Mouse (Mus musculus) heart, embryonic 11.5 days (tissue): ENCODE measurements around the gene Gm49383. TPM values are rescaled to one million over a fixed set of nuclear protein-coding genes. Genes with fewer than 3 reads are reported as not detected.
A peak's percentile ranks its signal among the peaks of the same experiment; 100 is the strongest.

ENCODE experiments used
- ATAC-seq: fragments of 200-750 bp; cut with Nextera tagmentation; replicated peaks from 2 replicates; pipeline ENCODE4 v1.8.0; 2017; ENCODE audit warnings: moderate library complexity; ENCODE audit not compliant: insufficient number of reproducible peaks, low FRiP score, low TSS enrichment
- H3K27ac ChIP-seq: fragments of 300-500 bp; sonication (generic); 2 replicates; pipeline ENCODE4 v1.5.1; 2014; ENCODE audit warnings: mild to moderate bottlenecking, low read depth, low read length
- H3K27me3 ChIP-seq: fragments of 300-500 bp; sonication (generic); 2 replicates; pipeline ENCODE4 v1.6.1; 2014; ENCODE audit warnings: mild to moderate bottlenecking, low read length, mixed read lengths; ENCODE audit not compliant: control insufficient read depth, insufficient read depth
- H3K36me3 ChIP-seq: fragments of 300-500 bp; sonication (generic); 2 replicates; pipeline ENCODE4 v1.6.1; 2014; ENCODE audit warnings: mild to moderate bottlenecking, low read length, moderate library complexity, mixed read lengths; ENCODE audit not compliant: control insufficient read depth, insufficient read depth
- H3K4me1 ChIP-seq: fragments of 300-500 bp; sonication (generic); 2 replicates; pipeline ENCODE4 v1.6.1; 2014; ENCODE audit warnings: low read length; ENCODE audit not compliant: control insufficient read depth, insufficient read depth
- H3K4me2 ChIP-seq: fragments of 300-500 bp; sonication (generic); 2 replicates; pipeline ENCODE4 v1.6.1; 2014; ENCODE audit warnings: mild to moderate bottlenecking, moderate library complexity
- H3K4me3 ChIP-seq: fragments of 300-500 bp; sonication (generic); 2 replicates; pipeline ENCODE4 v1.5.1; 2014; ENCODE audit warnings: low read depth, low read length
- H3K9ac ChIP-seq: fragments of 300-500 bp; sonication (generic); 2 replicates; pipeline ENCODE4 v1.6.1; 2014; ENCODE audit warnings: mild to moderate bottlenecking, low read depth, low read length, moderate library complexity
- H3K9me3 ChIP-seq: fragments of 300-500 bp; sonication (generic); replicated peaks from 2 replicates; pipeline ENCODE4 v1.6.1; 2016; ENCODE audit warnings: low read length; ENCODE audit not compliant: control insufficient read depth
- WGBS: fragments of 180-500 bp; shearing (Covaris S2); extraction: QIAGEN DNeasy Blood & Tissue Kit; methylation state at CpG from one replicate; pipeline ENCODE4 v1.1.7; 2014; ENCODE audit not compliant: insufficient replicate concordance; 5-methylcytosine and 5-hydroxymethylcytosine counted together
- microRNA-seq: library from miRNA; unstranded; fragments of <30 nt; microRNA quantifications from one replicate; pipeline ENCODE4, GENCODE M21; 2016; ENCODE audit warnings: borderline number of aligned reads
- polyA plus RNA-seq: library from polyadenylated mRNA; unstranded; fragments of >200 nt; fragmentation: Nextera tagmentation; extraction: Ambion mirVana; gene quantifications from 2 replicates; pipeline ENCODE4 v1.2.1, GENCODE M21; 2014

The Gm49383 gene
- polyA plus RNA-seq, 1 experiment from 2014 or later = 20.9 TPM

- no peak overlapping the region for H3K27ac ChIP-seq
- H3K4me2 ChIP-seq = no peak overlapping the region
- H3K4me1 ChIP-seq = 0 out of 2 replicates have a peak, but pooled peaks cover 3% of the 10 kb centered on the region
- H3K4me3 ChIP-seq = no peak overlapping the region
- H3K9me3 ChIP-seq = no peaks in the 10 kb centered on the region
- no peak for ATAC-seq
- no peaks in the 10 kb centered on the region for H3K36me3 ChIP-seq
- no peaks in the 10 kb centered on the region for H3K27me3 ChIP-seq
- no peak overlapping the region for H3K9ac ChIP-seq
- 78% methylated on average over 5 of the region's 5 CpGs for WGBS
These were observed 49.7 kb downstream of the Gm49383 start for GRCm38 (mm10) chr12:69147166-69147735.

- no peak overlapping the region for H3K27ac ChIP-seq
- no peak overlapping the region for H3K9ac ChIP-seq
- no peak for ATAC-seq
- 81% methylated on average over 6 of the region's 6 CpGs for WGBS
- no peak overlapping the region for H3K4me2 ChIP-seq
- 0 out of 2 replicates have a peak, but pooled peaks cover 3% of the 10 kb centered on the region for H3K4me1 ChIP-seq
- H3K36me3 ChIP-seq = no peaks in the 10 kb centered on the region
- no peaks in the 10 kb centered on the region for H3K27me3 ChIP-seq
- no peak overlapping the region for H3K4me3 ChIP-seq
- no peaks in the 10 kb centered on the region for H3K9me3 ChIP-seq
These were observed 53.4 kb downstream of the Gm49383 start for GRCm38 (mm10) chr12:69143460-69143859.

GRCm38 (mm10) chr12:69139841-69140240, 57.1 kb downstream of the Gm49383 start:
- no peaks in the 10 kb centered on the region for H3K36me3 ChIP-seq
- no peaks in the 10 kb centered on the region for H3K9me3 ChIP-seq
- ATAC-seq = no peak
- WGBS = 79% methylated on average over 7 of the region's 7 CpGs
- H3K4me2 ChIP-seq = no peak overlapping the region
- H3K27me3 ChIP-seq = no peaks in the 10 kb centered on the region
- H3K27ac ChIP-seq = no peak overlapping the region
- no peak overlapping the region for H3K9ac ChIP-seq
- H3K4me3 ChIP-seq = no peak overlapping the region
- no peaks in the 10 kb centered on the region for H3K4me1 ChIP-seq

GRCm38 (mm10) chr12:69139201-69139600, 57.7 kb downstream of the Gm49383 start:
- H3K4me3 ChIP-seq = no peak overlapping the region
- H3K9ac ChIP-seq = no peak overlapping the region
- no peak for ATAC-seq
- no peaks in the 10 kb centered on the region for H3K9me3 ChIP-seq
- H3K4me1 ChIP-seq = no peaks in the 10 kb centered on the region
- 74% methylated on average over 3 of the region's 3 CpGs for WGBS
- H3K27me3 ChIP-seq = no peaks in the 10 kb centered on the region
- H3K4me2 ChIP-seq = no peak overlapping the region
- no peaks in the 10 kb centered on the region for H3K36me3 ChIP-seq
- H3K27ac ChIP-seq = no peak overlapping the region

Small RNA genes lying within 50 kb of the gene (microRNA-seq; reads per million reads assigned to microRNA genes)
- not detected for gene Gm47287
- 2.0 reads per million, percentile 25 among the genes with 10 or more reads in this experiment for gene Gm47295

Other genes starting within 250 kb of the Gm49383 start
- 1,249 and 1,400 TPM in 2 replicates for gene Rps29, start 37.9 kb downstream of the Gm49383 start, polyA plus RNA-seq
- gene Lrr1, start 28.3 kb downstream of the Gm49383 start, polyA plus RNA-seq = 17.1 and 20.8 TPM in 2 replicates
- gene Rpl36al, start 13.0 kb downstream of the Gm49383 start, polyA plus RNA-seq = 539 and 559 TPM in 2 replicates
- 35.3 and 37.3 TPM in 2 replicates for gene Mgat2, start 12.9 kb downstream of the Gm49383 start, polyA plus RNA-seq
- 6.2 and 9.2 TPM in 2 replicates for gene Dnaaf2, start 1.3 kb upstream of the Gm49383 start, polyA plus RNA-seq
- 22.1 and 22.2 TPM in 2 replicates for gene Gm49384, start 7.2 kb upstream of the Gm49383 start, polyA plus RNA-seq
- 20.7 and 22.2 TPM in 2 replicates for gene Pole2, start 31.1 kb upstream of the Gm49383 start, polyA plus RNA-seq
- gene Klhdc1, start 44.1 kb upstream of the Gm49383 start, polyA plus RNA-seq = 7.7 and 8.9 TPM in 2 replicates
- 151 and 157 TPM in 2 replicates for gene Klhdc2, start 99.6 kb upstream of the Gm49383 start, polyA plus RNA-seq
- gene Nemf, start 160.1 kb upstream of the Gm49383 start, polyA plus RNA-seq = 62.1 and 69.9 TPM in 2 replicates
- 38.0 and 41.6 TPM in 2 replicates for gene Arf6, start 175.0 kb upstream of the Gm49383 start, polyA plus RNA-seq
- gene Gm9887, start 175.4 kb upstream of the Gm49383 start, polyA plus RNA-seq = 1.3 and 1.5 TPM in 2 replicates